25 mouse cellular contexts compared by ENCODE assay signal in the genomic region with DNA sequence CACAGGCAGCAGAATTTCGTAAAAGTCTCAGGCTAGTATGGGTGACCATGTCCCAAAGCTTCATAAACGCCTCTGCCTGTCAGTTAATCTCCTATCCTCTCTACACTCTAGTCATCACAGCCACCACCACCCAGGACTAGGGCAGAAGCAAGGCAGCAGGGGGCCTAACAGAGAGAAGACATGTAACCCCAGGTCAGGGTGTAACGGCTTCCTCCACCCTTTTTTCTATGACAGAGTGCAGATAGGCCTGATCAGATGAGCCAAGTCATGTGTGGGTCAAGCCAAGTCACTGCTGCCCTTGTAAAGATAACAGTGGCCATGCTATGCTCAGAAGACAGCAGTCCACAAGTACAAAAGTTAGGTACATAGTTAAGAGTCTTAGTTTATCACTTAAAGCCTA.
DNase-seq lines count a peak whose midpoint lies in the region; ATAC-seq and TF ChIP-seq lines count a peak whose summit lies in the region.
"Had no signal": no experiment of that assay in that cellular context is flagged by ENCODE, and none has a peak within 500 bp of the region (broad histone marks: within the 10 kb centered on the region; RNA-seq: fewer than 3 reads in every experiment).

No protein-coding gene starts in this region.

- H3K27me3 ChIP-seq in liver, embryonic 12.5 days (replicated peaks) = no peaks in the 10 kb centered on the region
- no peaks in the 10 kb centered on the region for H3K27me3 ChIP-seq in liver, embryonic 14.5 days (ENCODE audit: control insufficient read depth, insufficient read depth, low read length)
- H3K27me3 ChIP-seq: CH12.LX; hindbrain, embryonic 12.5 days; hindbrain, embryonic 15.5 days; Patski had no signal

- no peak overlapping the region for H3K4me3 ChIP-seq in liver, embryonic 12.5 days
- no peak overlapping the region for H3K4me3 ChIP-seq in liver, embryonic 14.5 days (ENCODE audit: insufficient read depth in 1 of 2, low read depth in 2 of 2, low read length in 2 of 2)
- H3K4me3 ChIP-seq: gastrocnemius, adult 2 months; hindbrain, embryonic 12.5 days; hindbrain, embryonic 15.5 days had no signal

- no peaks in the 10 kb centered on the region for H3K36me3 ChIP-seq in liver, embryonic 12.5 days
- H3K36me3 ChIP-seq in liver, embryonic 14.5 days (replicated peaks; ENCODE audit: control insufficient read depth, insufficient read depth, low read depth) = no peaks in the 10 kb centered on the region
- H3K36me3 ChIP-seq: G1E; hindbrain, embryonic 12.5 days; hindbrain, embryonic 15.5 days had no signal

- peak; percentile 60 for ATAC-seq in liver, embryonic 12.5 days
- peak; percentile 73 for ATAC-seq in liver, embryonic 14.5 days (ENCODE audit: insufficient read depth)
- ATAC-seq in megakaryocyte progenitor cell, adult 5-6 weeks (replicated peaks; ENCODE audit: poor library complexity) = peak; percentile 55
- ATAC-seq in erythroid progenitor cell, adult 5-6 weeks (replicated peaks; ENCODE audit: low FRiP score, poor library complexity, severe bottlenecking) = no peak
- ATAC-seq: forebrain, embryonic 14.5 days; forebrain, postnatal 0 days; Patski had no signal

- no peaks in the 10 kb centered on the region for H3K4me1 ChIP-seq in liver, embryonic 12.5 days
- H3K4me1 ChIP-seq in liver, embryonic 14.5 days (replicated peaks; ENCODE audit: control insufficient read depth in 2 of 2, insufficient read depth in 2 of 2, low read length in 1 of 2) = peaks cover 0 to 3% of the 10 kb centered on the region in 2 experiments; a peak in 3 of 4 replicates
- H3K4me1 ChIP-seq: hindbrain, embryonic 12.5 days; hindbrain, embryonic 15.5 days had no signal

- WGBS in liver, embryonic 12.5 days (ENCODE audit: insufficient replicate concordance) = 33% methylated on average over 3 of the region's 3 CpGs
- 24% methylated on average over 3 of the region's 3 CpGs for WGBS in liver, embryonic 14.5 days (ENCODE audit: insufficient replicate concordance)

- no peaks in the 10 kb centered on the region for H3K9me3 ChIP-seq in liver, embryonic 12.5 days (replicated peaks)
- H3K9me3 ChIP-seq in liver, embryonic 14.5 days (ENCODE audit: control insufficient read depth, low read length) = no peaks in the 10 kb centered on the region
- H3K9me3 ChIP-seq: G1E; hindbrain, embryonic 12.5 days; hindbrain, embryonic 15.5 days had no signal

- TF ChIP-seq CTCF in liver, embryonic 14.5 days (IDR thresholded peaks at IDR 0.05; ENCODE audit: low read depth) = no peak

- no peak for DNase-seq in liver
- DNase-seq in liver, embryonic 14.5 days (ENCODE audit: low read depth in 3 of 3, low spot score in 3 of 3) = no peak
- no peak for DNase-seq in left cerebral cortex, postnatal 4 days
- no peak for DNase-seq in adipocyte (ENCODE audit: low spot score)
- DNase-seq: adrenal gland, adult 2 months; adrenal gland, postnatal 14 days; B cell, adult 2 months; cerebellum, adult 11-12 months; cerebellum, adult 8-10 months; cerebellum, postnatal 10 days; cerebellum, postnatal 36 days; forebrain, postnatal 0 days; gastrocnemius, adult 2 months; gastrocnemius, postnatal 14 days; heart, adult 11 months had no signal

- no peak overlapping the region for H3K9ac ChIP-seq in liver, embryonic 12.5 days
- H3K9ac ChIP-seq in liver, embryonic 14.5 days (replicated peaks) = no peak overlapping the region
- H3K9ac ChIP-seq: forebrain, postnatal 0 days; hindbrain, embryonic 12.5 days; hindbrain, embryonic 15.5 days had no signal

- no peak for TF ChIP-seq EP300 in liver, embryonic 14.5 days (IDR thresholded peaks at IDR 0.05; ENCODE audit: low read depth)

- intact Hi-C loops in left cerebral cortex, postnatal 4 days (cut with DNase I) = no loop called here

- H3K4me2 ChIP-seq in liver, embryonic 12.5 days = no peak overlapping the region
- no peak overlapping the region for H3K4me2 ChIP-seq in liver, embryonic 14.5 days (ENCODE audit: low read depth)
- H3K4me2 ChIP-seq: heart, embryonic 11.5 days; hindbrain, embryonic 12.5 days; hindbrain, embryonic 15.5 days had no signal

- H3K27ac ChIP-seq in liver, embryonic 12.5 days = no peak overlapping the region
- H3K27ac ChIP-seq in liver, embryonic 14.5 days = no peak overlapping the region
- H3K27ac ChIP-seq: gastrocnemius, adult 2 months; hindbrain, embryonic 12.5 days; hindbrain, embryonic 15.5 days had no signal
